Mouse (Mus musculus): ENCODE data around the gene Cyp4v3.

GRCm38 (mm10) chr8:45330856-45331255, 2.2 kb downstream of the Cyp4v3 start:
- TF ChIP-seq CTCF (conservative IDR thresholded peaks at IDR 0.05 in 1 of 2, IDR thresholded peaks at IDR 0.05 in 1 of 2; ENCODE audit: low read depth in 2 of 2, low read length in 2 of 2): no peak
- TF ChIP-seq POLR2A (IDR thresholded peaks at IDR 0.05; ENCODE audit: low read depth, low read length): no peak
- no peak for TF ChIP-seq ETS1 (conservative IDR thresholded peaks at IDR 0.05; ENCODE audit: low read depth, low read length)
- no peak for TF ChIP-seq EP300 (IDR thresholded peaks at IDR 0.05; ENCODE audit: low read length)
- TF ChIP-seq E2F4 (IDR thresholded peaks at IDR 0.05; ENCODE audit: insufficient replicate concordance, low read depth, low read length): no peak
- no peak for TF ChIP-seq USF2 (conservative IDR thresholded peaks at IDR 0.05; ENCODE audit: low read depth, low read length)
- TF ChIP-seq TBP (conservative IDR thresholded peaks at IDR 0.05; ENCODE audit: low read depth, low read length): no peak
- no peak for TF ChIP-seq POLR2AphosphoS2 (IDR thresholded peaks at IDR 0.05; ENCODE audit: low read depth, low read length)
